Mouse (Mus musculus) liver, postnatal 0 days (tissue): Measurements from ENCODE around the gene Chic2.

Experiments used
- CTCF ChIP-seq: sonication (generic); IDR thresholded peaks from 2 replicates; pipeline ENCODE4 v1.5.1; 2016; ENCODE audit warnings: antibody characterized with exemption, low read depth
- EP300 ChIP-seq: IDR thresholded peaks from 2 replicates; pipeline ENCODE4 v1.6.1; 2016; ENCODE audit warnings: antibody characterized with exemption, low read depth, mild to moderate bottlenecking

- TF ChIP-seq CTCF = no peak
- no peak for TF ChIP-seq EP300
Observed at GRCm38 (mm10) chr5:75074132-75074531, 29.6 kb upstream of the Chic2 start.
